Mouse (Mus musculus) thymus, adult 18-20 months (tissue): ENCODE data around the gene Nova2.

ENCODE experiments used
- DNase-seq, 2 experiments: peaks; one replicate each; pipeline ENCODE4 v3.0.0; 2022; ENCODE audit warnings: mixed read lengths in 2 of 2

The Nova2 gene

GRCm38 (mm10) chr7:18924321-18924720 is 1.4 kb upstream of the Nova2 start:
- no peak for DNase-seq

- no peak for DNase-seq
These were observed 528 bp downstream of the Nova2 start for GRCm38 (mm10) chr7:18926041-18926790.

- no peak for DNase-seq
These were observed 1.2 kb downstream of the Nova2 start for GRCm38 (mm10) chr7:18926911-18927310.

- no peak for DNase-seq
These were observed 2.1 kb downstream of the Nova2 start for GRCm38 (mm10) chr7:18927759-18928158.

GRCm38 (mm10) chr7:18942376-18942775 is 16.7 kb downstream of the Nova2 start:
- DNase-seq: no peak

GRCm38 (mm10) chr7:18942815-18943214 is 17.1 kb downstream of the Nova2 start:
- DNase-seq: no peak

GRCm38 (mm10) chr7:18948151-18948550 is 22.5 kb downstream of the Nova2 start:
- DNase-seq: no peak

GRCm38 (mm10) chr7:18949781-18950522 is 24.3 kb downstream of the Nova2 start:
- DNase-seq: no peak

GRCm38 (mm10) chr7:18950523-18951315 is 25.0 kb downstream of the Nova2 start:
- no peak for DNase-seq

GRCm38 (mm10) chr7:18951397-18951796 is 25.7 kb downstream of the Nova2 start:
- no peak for DNase-seq

- no peak for DNase-seq
These were observed 32.1 kb downstream of the Nova2 start for GRCm38 (mm10) chr7:18957569-18958383.

GRCm38 (mm10) chr7:18958384-18958766 is 32.7 kb downstream of the Nova2 start:
- no peak for DNase-seq

- DNase-seq: no peak
These were observed 33.8 kb downstream of the Nova2 start for GRCm38 (mm10) chr7:18959446-18959845.

GRCm38 (mm10) chr7:18962171-18962792 is 36.6 kb downstream of the Nova2 start:
- DNase-seq: no peak

- no peak for DNase-seq
These were observed 37.1 kb downstream of the Nova2 start for GRCm38 (mm10) chr7:18962795-18963194.

- DNase-seq: no peak
These were observed 37.7 kb downstream of the Nova2 start for GRCm38 (mm10) chr7:18963294-18963843.

GRCm38 (mm10) chr7:18965312-18965711 is 39.6 kb downstream of the Nova2 start:
- no peak for DNase-seq

GRCm38 (mm10) chr7:18967603-18968002 is 41.9 kb downstream of the Nova2 start:
- no peak for DNase-seq

- DNase-seq: no peak
These were observed 45.3 kb downstream of the Nova2 start for GRCm38 (mm10) chr7:18970956-18971355.

GRCm38 (mm10) chr7:18978381-18978780 is 52.7 kb downstream of the Nova2 start:
- no peak for DNase-seq

GRCm38 (mm10) chr7:18986503-18986902 is 60.8 kb downstream of the Nova2 start:
- no peak for DNase-seq

GRCm38 (mm10) chr7:18987100-18987499 is 61.4 kb downstream of the Nova2 start, which contains the start of gene Nanos2:
Gene Nanos2 (plus strand): TSS chr7:18987400.
- DNase-seq: no peak
